Mouse (Mus musculus) spleen, adult 2 months (tissue): ENCODE measurements at regions not wholly inside any gene's neighbourhood (a gene's known extent, or its start where the extent isn't known, plus 50 kb on each side); places are given as distances from the start of the nearest gene placed in this dataset.

Experiments
- CTCF ChIP-seq: fragments of 200-500 bp; IDR thresholded peaks from 2 replicates; pipeline ENCODE4 v1.5.1; 2011; ENCODE audit warnings: mild to moderate bottlenecking, inconsistent platforms; ENCODE audit not compliant: insufficient read depth, insufficient read length, insufficient replicate concordance; ENCODE audit errors: extremely low read depth
- POLR2A ChIP-seq: fragments of 200-500 bp; IDR thresholded peaks from 2 replicates; pipeline ENCODE4 v1.6.1; 2011; ENCODE audit warnings: low read depth, low read length, inconsistent platforms

DNA sequence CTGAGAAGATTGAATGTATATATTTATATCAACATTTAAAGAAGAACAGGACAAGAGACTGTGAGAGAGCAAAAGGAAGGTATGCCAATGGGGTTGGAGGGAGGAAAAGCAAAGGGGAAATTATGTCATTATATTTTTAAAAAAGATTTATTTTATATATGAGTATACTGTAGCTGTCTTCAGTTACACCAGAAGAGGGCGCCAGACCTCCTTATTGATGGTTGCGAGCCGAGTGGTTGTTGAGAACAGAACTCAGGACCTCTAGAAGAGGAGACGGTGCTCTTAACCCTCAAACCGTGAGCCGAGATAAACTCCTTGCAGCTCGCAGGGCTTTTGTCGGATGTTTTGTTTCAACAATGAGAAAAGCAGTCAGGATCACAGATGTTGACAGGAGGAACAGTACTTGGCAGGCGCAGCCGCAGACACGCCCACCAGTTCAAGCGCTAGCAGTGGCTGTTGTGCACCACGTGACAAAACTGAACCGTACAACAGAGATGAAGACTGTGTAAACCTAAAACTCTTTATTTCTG lies 158.7 kb downstream of the Mat2b start:
- TF ChIP-seq POLR2A (no peak), CTCF (no peak)
